Mouse (Mus musculus) intestine, postnatal 0 days (tissue): ENCODE results near the gene Rps18. TPM values are rescaled to one million over a fixed set of nuclear protein-coding genes. Genes with fewer than 3 reads are reported as not detected.
"Not testable (repeated sequence)": the region's sequence is repeated elsewhere in the genome, so short reads cannot be mapped to it uniquely, and the experiment has no call there.

Source experiments
- ATAC-seq: fragments of 200-750 bp; cut with Nextera tagmentation; 2 replicates; pipeline ENCODE4 v1.8.0; 2017; ENCODE audit warnings: mild to moderate bottlenecking, moderate TSS enrichment, moderate library complexity
- H3K27ac ChIP-seq: fragments of 300-500 bp; sonication (generic); 2 replicates; pipeline ENCODE4 v1.5.1; 2014; ENCODE audit warnings: mild to moderate bottlenecking, low read depth, low read length, moderate library complexity
- H3K27me3 ChIP-seq: fragments of 300-500 bp; sonication (generic); replicated peaks from 2 replicates; pipeline ENCODE4 v1.6.1; 2014; ENCODE audit warnings: low read length, mixed read lengths; ENCODE audit not compliant: control insufficient read depth, insufficient read depth
- H3K36me3 ChIP-seq: fragments of 300-500 bp; sonication (generic); 2 replicates; pipeline ENCODE4 v1.6.1; 2014; ENCODE audit warnings: mild to moderate bottlenecking, moderate library complexity; ENCODE audit not compliant: control insufficient read depth, insufficient read depth
- H3K4me1 ChIP-seq: fragments of 300-500 bp; sonication (generic); replicated peaks from 2 replicates; pipeline ENCODE4 v1.6.1; 2014; ENCODE audit warnings: antibody characterized with exemption, low read length, mixed read lengths; ENCODE audit not compliant: control insufficient read depth, insufficient read depth
- H3K4me2 ChIP-seq: fragments of 300-500 bp; sonication (generic); replicated peaks from 2 replicates; pipeline ENCODE4 v1.6.1; 2014; ENCODE audit warnings: low read depth, mild to moderate bottlenecking, moderate library complexity
- H3K4me3 ChIP-seq: fragments of 300-500 bp; sonication (generic); 2 replicates; pipeline ENCODE4 v1.5.1; 2014; ENCODE audit warnings: low read depth, low read length
- H3K9ac ChIP-seq: fragments of 300-500 bp; sonication (generic); 2 replicates; pipeline ENCODE4 v1.6.1; 2014; ENCODE audit warnings: mild to moderate bottlenecking, low read depth, low read length
- H3K9me3 ChIP-seq: fragments of 300-500 bp; sonication (generic); 2 replicates; pipeline ENCODE4 v1.6.1; 2016; ENCODE audit warnings: mixed run types; ENCODE audit not compliant: control insufficient read depth
- CTCF ChIP-seq: sonication (generic); IDR thresholded peaks from 2 replicates; pipeline ENCODE4 v1.5.1; 2016; ENCODE audit warnings: low read depth, mild to moderate bottlenecking, control low read depth, antibody characterized with exemption, moderate library complexity
- WGBS: fragments of 180-500 bp; shearing (Covaris S2); extraction: QIAGEN DNeasy Blood & Tissue Kit; methylation state at CpG from one replicate; pipeline ENCODE4 v1.1.7; 2014; 5-methylcytosine and 5-hydroxymethylcytosine counted together
- polyA plus RNA-seq: library from polyadenylated mRNA; unstranded; fragments of >200 nt; fragmentation: Nextera tagmentation; extraction: Ambion mirVana; gene quantifications from 2 replicates; pipeline ENCODE4 v1.2.1, GENCODE M21; 2015

The Rps18 gene
- polyA plus RNA-seq, 1 experiment from 2014 or later, result 1,067 TPM

DNA sequence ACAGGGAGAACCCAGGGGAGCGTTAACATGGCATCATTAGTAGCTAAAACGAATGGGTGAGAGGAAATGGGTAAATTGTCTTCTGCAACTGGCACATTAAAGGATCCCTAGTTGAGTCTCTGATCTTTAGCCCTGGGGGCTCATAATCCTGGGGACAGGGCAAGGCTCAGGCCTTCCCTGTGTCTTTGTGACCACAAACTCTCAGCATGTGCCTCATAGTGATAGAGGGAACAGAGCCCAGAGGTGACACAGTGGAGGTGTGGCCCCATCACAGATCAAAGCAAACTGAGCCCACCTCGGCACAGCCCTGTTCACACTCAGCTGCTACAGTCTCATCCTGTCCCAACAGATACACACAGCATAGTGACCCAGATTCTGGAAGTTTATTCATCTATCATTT is 39.9 kb upstream of the Rps18 start:
- Histone ChIP-seq H3K4me1 (no peaks in the 10 kb centered on the region), H3K36me3 (peaks cover 12% of the 10 kb centered on the region; the same call in 1 of the 2 replicates), H3K9me3 (no peaks in the 10 kb centered on the region), H3K9ac (no peak overlapping the region), H3K4me2 (no peak overlapping the region), H3K27ac (no peak overlapping the region), H3K4me3 (no peak overlapping the region), H3K27me3 (no peaks in the 10 kb centered on the region)
- ATAC-seq, result no peak
- 56% methylated on average over 3 of the region's 3 CpGs for WGBS
- no peak for TF ChIP-seq CTCF

DNA sequence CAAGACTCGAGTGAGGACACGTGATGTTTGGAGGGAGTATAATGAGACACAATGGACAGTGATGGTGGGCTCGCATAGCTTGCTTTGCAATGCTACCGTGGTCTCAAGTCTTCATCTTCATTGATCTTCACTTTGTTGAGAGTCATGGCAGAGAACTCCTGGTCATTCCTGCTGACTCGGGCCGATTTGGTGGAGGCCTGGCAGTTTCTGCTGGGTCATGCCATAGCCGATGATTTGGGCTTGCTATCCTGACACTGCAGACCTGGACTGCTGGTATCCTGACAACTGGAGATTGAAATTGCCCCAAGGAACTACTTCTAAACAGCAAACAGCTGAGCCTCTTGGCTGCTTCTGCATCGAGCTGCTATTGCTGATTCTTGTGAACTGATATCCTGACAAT is 39.2 kb upstream of the Rps18 start:
- WGBS, result 90% methylated on average over 8 of the region's 8 CpGs
- Histone ChIP-seq H3K4me3 (no peak overlapping the region), H3K36me3 (peaks cover 12% of the 10 kb centered on the region; the same call in 1 of the 2 replicates), H3K27me3 (no peaks in the 10 kb centered on the region), H3K9me3 (no peaks in the 10 kb centered on the region), H3K4me2 (no peak overlapping the region), H3K4me1 (no peaks in the 10 kb centered on the region), H3K9ac (no peak overlapping the region), H3K27ac (no peak overlapping the region)
- no peak for ATAC-seq
- no peak for TF ChIP-seq CTCF

DNA sequence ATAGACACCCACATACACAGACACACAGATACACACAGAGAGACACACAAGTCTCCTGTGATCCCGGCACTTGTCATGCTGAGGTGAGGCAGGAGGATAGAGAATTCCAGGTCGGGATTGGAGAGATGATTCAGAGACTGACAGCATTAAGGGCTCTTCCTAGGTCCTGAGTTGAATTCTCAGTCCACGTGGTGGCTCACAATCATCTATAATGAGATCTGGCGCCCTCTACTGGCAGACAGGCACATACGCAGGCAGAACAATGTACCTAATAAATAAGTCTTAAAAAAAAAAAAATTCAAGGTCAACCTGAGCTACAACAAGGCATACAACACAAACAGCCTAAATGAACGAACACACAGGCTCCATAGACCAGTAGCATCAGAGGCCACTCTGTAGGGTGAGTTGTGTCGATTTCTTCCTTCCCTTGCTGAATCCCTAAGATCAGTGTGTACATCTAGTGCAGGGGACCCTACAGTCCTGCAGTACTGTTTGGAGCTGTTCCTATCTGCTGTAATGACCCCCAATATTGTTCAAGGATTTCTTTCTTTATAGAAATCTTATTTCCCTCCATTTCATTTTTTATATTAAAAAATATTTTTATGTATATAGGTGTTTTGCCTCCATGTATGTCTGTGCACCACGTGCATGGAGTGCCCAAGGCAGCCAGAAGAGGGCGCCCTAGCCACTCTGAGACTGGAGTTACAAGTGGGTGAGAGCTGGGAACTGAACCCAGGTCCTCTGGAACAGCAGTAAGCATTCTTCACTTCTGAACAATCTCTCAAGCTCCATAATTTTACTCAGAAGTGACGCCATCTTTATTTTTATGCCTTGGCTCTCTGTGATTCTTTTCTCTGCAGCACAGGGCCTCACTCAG is 36.2 kb upstream of the Rps18 start:
- ATAC-seq, result peak; percentile 35; the same call in 1 of the 2 replicates
- no peaks in the 10 kb centered on the region for H3K27me3 ChIP-seq
- H3K4me2 ChIP-seq, result no peak overlapping the region
- no peak overlapping the region for H3K9ac ChIP-seq
- H3K27ac ChIP-seq, result no peak overlapping the region
- no peaks in the 10 kb centered on the region for H3K4me1 ChIP-seq
- H3K4me3 ChIP-seq, result no peak overlapping the region
- 32% methylated on average over 10 of the region's 10 CpGs for WGBS
- no peaks in the 10 kb centered on the region for H3K9me3 ChIP-seq
- peaks cover 9% of the 10 kb centered on the region; the same call in 1 of the 2 replicates for H3K36me3 ChIP-seq
- TF ChIP-seq CTCF, result peak; percentile 87

DNA sequence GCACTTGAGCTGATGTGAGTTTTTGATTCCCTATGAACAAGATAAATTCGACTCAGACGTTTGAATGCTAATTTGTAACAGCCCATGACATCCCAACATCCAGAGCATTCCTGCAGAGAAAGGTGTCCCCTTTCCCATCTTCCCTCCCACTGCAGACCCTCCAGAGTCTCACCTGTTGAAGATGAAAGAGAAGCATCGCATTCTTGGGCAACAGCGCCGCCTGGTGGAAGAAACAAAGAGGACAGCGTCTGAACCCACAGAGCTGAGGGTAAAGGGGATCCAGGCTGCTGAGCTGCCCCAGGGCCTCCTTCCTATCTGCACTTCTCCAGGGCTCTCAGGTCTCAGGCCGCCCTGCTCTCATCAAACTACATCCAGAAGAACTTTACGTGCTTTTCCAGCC is 26.3 kb upstream of the Rps18 start:
- ATAC-seq, H3K9me3 ChIP-seq, H3K36me3 ChIP-seq, H3K4me1 ChIP-seq, H3K9ac ChIP-seq, H3K27me3 ChIP-seq, H3K27ac ChIP-seq, H3K4me3 ChIP-seq: not testable (repeated sequence)
- peak overlapping the region; percentile 73; the same call in 1 of the 2 replicates for H3K4me2 ChIP-seq
- 10% methylated on average over 8 of the region's 8 CpGs for WGBS
- peak; percentile 88 for TF ChIP-seq CTCF

DNA sequence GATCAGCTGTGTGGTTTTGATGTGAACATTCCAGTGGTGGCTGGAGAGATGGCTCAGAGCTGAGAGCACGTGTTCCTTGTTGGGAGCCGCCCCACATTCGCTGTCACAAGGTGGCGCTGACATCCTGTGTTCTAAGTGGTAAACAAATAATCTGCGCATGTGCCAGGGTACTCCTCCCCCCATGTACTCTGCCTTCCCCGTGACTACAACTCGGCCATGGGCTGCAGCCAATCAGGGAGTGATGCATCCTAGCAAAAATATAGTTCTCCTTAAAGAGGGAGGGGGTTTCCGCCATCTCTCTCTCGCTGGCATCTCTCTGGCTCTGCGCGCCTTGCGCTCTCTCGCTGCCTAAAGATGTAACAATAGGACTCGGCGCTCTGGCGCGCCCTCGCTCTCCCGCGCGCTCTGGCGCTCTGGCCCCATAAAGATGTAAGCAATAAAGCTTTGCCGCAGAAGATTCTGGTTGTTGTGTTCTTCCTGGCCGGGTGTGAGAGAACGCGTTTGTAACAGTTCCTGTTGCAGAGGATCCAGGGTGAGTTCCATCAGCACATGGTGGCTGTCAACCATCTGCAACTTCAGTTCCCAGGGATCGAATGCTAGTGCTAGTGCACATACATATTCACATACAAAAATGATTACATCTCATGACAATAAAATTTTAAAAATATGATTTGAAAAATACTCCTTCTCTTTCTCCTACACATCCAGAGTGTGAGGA is 25.6 kb upstream of the Rps18 start:
- H3K9me3 ChIP-seq, result not testable (repeated sequence)
- ATAC-seq, result peak; percentile 50

More for the DNA sequence above, 25.6 kb upstream of the Rps18 start:
- under 1% methylated on average over 27 of the region's 27 CpGs for WGBS
- TF ChIP-seq CTCF, result peak; percentile 82
- H3K9ac ChIP-seq, H3K27me3 ChIP-seq, H3K4me1 ChIP-seq, H3K36me3 ChIP-seq: not testable (repeated sequence)
- Histone ChIP-seq H3K4me2 (peak overlapping the region; percentile 73), H3K4me3 (peak overlapping the region; percentile 39), H3K27ac (peak overlapping the region; percentile 71; the same call in 1 of the 2 replicates)
